Mouse (Mus musculus) heart, adult 2 months (tissue): ENCODE data around the gene Cfap99. TPM values are rescaled to one million over a fixed set of nuclear protein-coding genes. Genes with fewer than 3 reads are reported as not detected.

Experiments
- DNase-seq, 2 experiments: peaks; one replicate each; pipeline ENCODE4 v3.0.0; 2021
- H3K27ac ChIP-seq: fragments of 200-600 bp; 2 replicates; pipeline ENCODE4 v1.8.1; 2022
- H3K27me3 ChIP-seq: fragments of 200-500 bp; 2 replicates; pipeline ENCODE4 v1.6.1; 2012; ENCODE audit warnings: mild to moderate bottlenecking, low read length, inconsistent platforms, mixed read lengths; ENCODE audit not compliant: control insufficient read depth, insufficient read depth
- H3K36me3 ChIP-seq: fragments of 200-500 bp; 2 replicates; pipeline ENCODE4 v1.6.1; 2012; ENCODE audit warnings: low read length, inconsistent platforms; ENCODE audit not compliant: control insufficient read depth, insufficient read depth
- H3K4me1 ChIP-seq: fragments of 200-500 bp; 2 replicates; pipeline ENCODE4 v1.6.1; 2011; ENCODE audit warnings: low read length; ENCODE audit not compliant: control insufficient read depth, insufficient read depth
- H3K4me3 ChIP-seq: fragments of 200-600 bp; 2 replicates; pipeline ENCODE4 v1.8.1; 2022
- H3K79me2 ChIP-seq: fragments of 200-500 bp; replicated peaks from 2 replicates; pipeline ENCODE4 v1.6.1; 2012; ENCODE audit warnings: mild to moderate bottlenecking, inconsistent platforms, low read length, moderate library complexity, mixed read lengths; ENCODE audit not compliant: control insufficient read depth, insufficient read depth
- H3K9ac ChIP-seq: fragments of 200-500 bp; 2 replicates; pipeline ENCODE4 v1.6.1; 2012; ENCODE audit warnings: low read depth, mild to moderate bottlenecking, control low read depth, inconsistent platforms, low read length, mixed read lengths
- CTCF ChIP-seq: fragments of 200-600 bp; IDR thresholded peaks from 2 replicates; pipeline ENCODE4 v1.8.1; 2022; ENCODE audit warnings: antibody characterized with exemption, mild to moderate bottlenecking, moderate library complexity
- EP300 ChIP-seq: fragments of 200-500 bp; IDR thresholded peaks from 2 replicates; pipeline ENCODE4 v1.6.1; 2011; ENCODE audit warnings: low read depth, low read length, control low read depth; ENCODE audit not compliant: insufficient read depth
- POLR2A ChIP-seq: fragments of 200-500 bp; IDR thresholded peaks from 2 replicates; pipeline ENCODE4 v1.6.1; 2011; ENCODE audit warnings: mild to moderate bottlenecking, low read depth, low read length, control low read depth; ENCODE audit not compliant: insufficient read depth
- WGBS: fragments of 180-500 bp; shearing (Covaris S2); methylation state at CpG from one replicate; pipeline ENCODE4 v1.1.7; 2018; 5-methylcytosine and 5-hydroxymethylcytosine counted together
- intact Hi-C: fragments of 180-260 bp; cut with DNase I; formaldehyde crosslinking; loops from one replicate; pipeline ENCODE4 v1.15.1; 2025
- polyA plus RNA-seq: library from polyadenylated mRNA; depleted of rRNA; stranded (reverse); fragments of >200 nt; gene quantifications from 2 replicates; pipeline ENCODE4 v1.2.3, GENCODE M21; 2012
- total RNA-seq, 2 experiments: library from RNA; stranded (reverse); gene quantifications; 2 replicates each; pipeline ENCODE4 v1.2.3; 2021

The Cfap99 gene
- total and polyA plus RNA-seq, 3 experiments = not detected

DNA sequence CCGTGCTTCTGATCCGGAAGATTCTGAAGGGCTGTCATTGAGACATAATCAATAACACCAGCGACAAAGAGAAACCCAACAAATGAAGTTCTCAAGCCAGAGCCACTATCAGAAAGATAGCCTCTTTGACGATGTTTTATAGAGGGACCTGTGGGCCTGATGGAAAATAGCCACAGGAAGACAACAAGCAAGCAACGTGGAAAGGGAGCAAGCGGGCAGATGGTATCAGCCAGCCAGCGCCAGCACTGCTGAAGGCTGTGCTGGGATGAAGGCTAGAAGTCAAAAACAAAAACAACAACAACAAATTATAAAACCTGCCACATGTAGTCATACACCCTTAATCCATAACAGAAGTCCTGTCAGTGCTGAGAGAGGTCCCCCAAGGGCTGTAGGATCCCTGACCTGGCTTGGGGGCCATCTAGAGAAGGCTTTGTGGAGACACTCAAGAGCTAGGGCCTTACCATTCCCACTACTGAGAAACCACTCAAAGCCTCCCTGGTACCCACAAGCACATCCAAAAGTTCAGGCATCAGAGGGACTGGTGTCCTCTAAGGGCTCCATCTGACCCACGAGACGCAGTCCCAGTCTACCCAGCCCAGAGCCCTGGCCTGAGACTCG, 13.6 kb upstream of the Cfap99 start:
- TF ChIP-seq CTCF = no peak
- TF ChIP-seq EP300 = no peak
- TF ChIP-seq POLR2A = no peak
- H3K4me3 ChIP-seq = no peak overlapping the region
- no peaks in the 10 kb centered on the region for H3K79me2 ChIP-seq
- intact Hi-C loops = no loop called here
- no peaks in the 10 kb centered on the region for H3K36me3 ChIP-seq
- DNase-seq = no peak
- no peak overlapping the region for H3K9ac ChIP-seq
- no peak overlapping the region for H3K27ac ChIP-seq
- 84% methylated on average over 10 of the region's 10 CpGs for WGBS
- H3K27me3 ChIP-seq = no peaks in the 10 kb centered on the region
- H3K4me1 ChIP-seq = peaks cover 3% of the 10 kb centered on the region; the same call in 1 of the 2 replicates

DNA sequence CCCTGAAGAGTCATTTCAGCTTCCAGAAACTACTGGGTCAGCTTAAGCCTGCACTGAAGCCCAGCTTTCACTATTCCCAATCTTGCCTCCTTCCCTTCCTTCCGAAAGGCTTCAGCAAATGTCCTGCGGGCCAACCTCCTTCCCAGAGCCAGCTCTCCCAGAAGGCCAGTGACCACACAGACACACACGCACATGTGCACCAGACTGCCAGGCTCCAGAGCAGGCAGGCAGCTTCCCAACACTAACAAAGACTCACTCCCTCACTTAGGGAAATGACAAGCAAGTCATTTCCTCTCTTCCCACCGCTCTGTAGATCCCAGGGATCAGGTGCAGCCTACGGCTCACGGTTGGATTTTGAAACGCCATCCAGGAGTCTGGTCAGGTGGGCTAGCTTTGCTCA, 12.2 kb upstream of the Cfap99 start:
- Histone ChIP-seq H3K4me1 (peaks cover 3% of the 10 kb centered on the region; the same call in 1 of the 2 replicates), H3K4me3 (no peak overlapping the region), H3K27ac (no peak overlapping the region), H3K9ac (no peak overlapping the region), H3K27me3 (no peaks in the 10 kb centered on the region), H3K36me3 (no peaks in the 10 kb centered on the region), H3K79me2 (no peaks in the 10 kb centered on the region)
- TF ChIP-seq EP300 (no peak), CTCF (no peak), POLR2A (no peak)
- DNase-seq = peak in 1 of 2 experiments; percentile 46
- WGBS = 28% methylated on average over 7 of the region's 7 CpGs
- intact Hi-C loops = no loop called here

DNA sequence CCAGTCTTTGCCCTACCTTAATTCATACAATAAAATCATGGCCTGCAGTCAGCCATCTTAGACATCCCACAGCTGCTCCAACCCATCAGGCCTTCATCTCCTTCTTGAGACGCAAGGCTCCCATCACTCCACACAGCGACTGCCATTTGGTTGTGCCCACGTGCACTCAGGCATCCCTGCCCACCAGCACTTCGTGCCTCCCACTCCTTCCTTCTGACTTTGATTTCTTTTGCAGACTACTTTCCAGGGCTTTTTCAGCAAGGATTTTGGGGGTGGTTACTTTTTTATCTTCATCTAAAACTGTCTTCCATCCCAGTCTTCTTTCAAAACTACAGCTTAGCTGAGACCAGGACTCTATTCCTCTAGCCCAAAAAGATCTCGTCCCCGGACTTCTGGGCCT, 11.7 kb upstream of the Cfap99 start:
- H3K79me2 ChIP-seq = no peaks in the 10 kb centered on the region
- intact Hi-C loops = no loop called here
- 71% methylated on average over 6 of the region's 6 CpGs for WGBS

DNA sequence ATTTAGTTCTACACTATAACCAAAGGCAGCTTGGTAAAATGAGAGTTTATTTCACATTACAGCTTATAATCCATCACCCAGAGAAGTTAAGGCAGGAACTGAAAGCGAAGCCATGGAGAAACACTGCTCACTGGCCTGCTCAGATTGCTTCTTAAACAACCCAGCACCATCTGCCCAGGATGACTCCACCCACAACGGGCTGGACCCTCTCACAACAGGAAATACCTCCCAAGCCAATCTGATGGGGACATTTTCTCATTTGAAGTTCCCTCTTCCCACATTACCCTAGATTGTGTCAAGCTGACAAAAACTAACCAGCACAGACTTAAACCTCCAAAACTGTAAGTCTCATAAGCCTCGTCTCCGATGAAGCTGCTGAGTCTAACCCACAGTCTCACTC, 10.3 kb upstream of the Cfap99 start:
- Histone ChIP-seq H3K4me1 (peaks cover 4% of the 10 kb centered on the region; the same call in 1 of the 2 replicates), H3K4me3 (no peak overlapping the region), H3K79me2 (no peaks in the 10 kb centered on the region), H3K9ac (no peak overlapping the region), H3K27me3 (no peaks in the 10 kb centered on the region), H3K27ac (no peak overlapping the region), H3K36me3 (no peaks in the 10 kb centered on the region)
- intact Hi-C loops = no loop called here
- DNase-seq = no peak
- 73% methylated on average over 4 of the region's 4 CpGs for WGBS
- TF ChIP-seq CTCF = no peak
- TF ChIP-seq EP300 = no peak
- no peak for TF ChIP-seq POLR2A

More for the DNA sequence above, 11.7 kb upstream of the Cfap99 start:
- no peak for TF ChIP-seq POLR2A
- no peak for TF ChIP-seq EP300
- no peak for TF ChIP-seq CTCF
- Histone ChIP-seq H3K27ac (no peak overlapping the region), H3K36me3 (no peaks in the 10 kb centered on the region), H3K4me1 (peaks cover 4% of the 10 kb centered on the region; the same call in 1 of the 2 replicates), H3K4me3 (no peak overlapping the region), H3K9ac (no peak overlapping the region), H3K27me3 (no peaks in the 10 kb centered on the region)
- DNase-seq = no peak

DNA sequence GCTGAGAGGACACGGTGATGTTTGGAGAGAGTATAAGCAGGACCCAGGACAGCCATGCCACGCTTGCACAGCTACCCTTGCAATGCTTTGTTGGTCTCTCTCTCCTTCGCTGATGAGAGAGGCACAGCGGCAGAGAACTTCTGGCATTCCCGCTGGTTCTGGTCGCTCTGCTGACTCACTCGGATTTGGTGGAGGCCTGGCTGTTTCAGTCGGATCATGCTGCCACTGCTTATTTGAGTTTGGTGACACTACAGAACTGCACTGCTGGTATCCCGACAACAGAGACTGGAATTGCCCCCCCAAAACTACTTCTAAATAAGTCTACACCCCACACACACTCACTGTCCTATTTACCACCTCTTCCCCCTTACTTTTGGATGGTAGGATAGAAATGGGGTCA, 9.2 kb upstream of the Cfap99 start:
- 83% methylated on average over 9 of the region's 9 CpGs for WGBS

DNA sequence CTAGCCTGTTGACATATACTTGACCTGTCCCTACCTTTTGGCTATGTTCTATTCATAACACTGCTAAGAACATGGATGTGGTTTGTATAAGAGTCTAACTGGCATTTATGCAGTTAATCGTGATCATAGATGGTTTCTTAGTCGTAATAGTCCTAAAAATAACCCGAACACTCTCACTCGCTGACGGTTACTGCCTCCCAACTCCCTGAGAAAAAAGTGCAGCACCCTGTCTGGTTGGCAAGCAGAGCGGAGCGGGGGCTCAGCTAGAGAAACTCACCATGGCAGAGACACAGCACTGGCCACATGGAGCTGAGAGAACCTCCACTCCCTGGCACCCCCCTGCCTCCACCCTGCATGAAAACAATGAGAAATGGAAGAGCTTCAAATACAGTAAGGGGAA, 7.4 kb upstream of the Cfap99 start:
- Histone ChIP-seq H3K9ac (no peak overlapping the region), H3K79me2 (no peaks in the 10 kb centered on the region), H3K36me3 (no peaks in the 10 kb centered on the region), H3K27ac (no peak overlapping the region), H3K4me1 (peaks cover 3% of the 10 kb centered on the region; the same call in 1 of the 2 replicates), H3K4me3 (no peak overlapping the region), H3K27me3 (no peaks in the 10 kb centered on the region)
- no peak for DNase-seq
- WGBS = 21% methylated on average over 7 of the region's 7 CpGs
- intact Hi-C loops = no loop called here
- TF ChIP-seq EP300 = no peak
- no peak for TF ChIP-seq CTCF

More for the DNA sequence above, 9.2 kb upstream of the Cfap99 start:
- H3K4me1 ChIP-seq = peaks cover 4% of the 10 kb centered on the region; the same call in 1 of the 2 replicates
- no peak for TF ChIP-seq CTCF
- intact Hi-C loops = no loop called here
- H3K79me2 ChIP-seq = no peaks in the 10 kb centered on the region
- H3K9ac ChIP-seq = no peak overlapping the region
- H3K27me3 ChIP-seq = no peaks in the 10 kb centered on the region
- no peak for DNase-seq
- H3K36me3 ChIP-seq = no peaks in the 10 kb centered on the region
- no peak overlapping the region for H3K27ac ChIP-seq
- no peak overlapping the region for H3K4me3 ChIP-seq

DNA sequence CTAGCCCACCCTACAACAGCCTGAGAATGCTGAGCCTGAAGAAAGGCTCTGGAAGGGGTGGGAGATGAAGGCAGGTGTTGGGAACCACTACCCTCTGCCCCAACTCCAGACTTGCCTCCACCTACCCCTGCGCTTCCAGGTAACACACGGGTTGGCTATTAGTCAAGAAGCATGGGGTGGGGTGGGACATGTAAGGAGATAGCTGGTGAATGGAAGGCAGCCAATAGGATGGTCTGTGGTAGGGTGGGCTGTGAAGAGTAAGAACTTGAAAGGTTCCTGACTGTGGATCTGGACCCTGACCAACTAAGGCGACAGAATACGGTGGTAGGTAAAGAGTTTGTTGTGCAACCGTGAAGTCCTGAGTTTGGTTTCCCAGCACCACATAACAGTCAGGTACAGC, 5.0 kb upstream of the Cfap99 start:
- no peak overlapping the region for H3K4me3 ChIP-seq
- TF ChIP-seq CTCF (no peak), EP300 (no peak), POLR2A (no peak)
- peaks cover 5% of the 10 kb centered on the region for H3K4me1 ChIP-seq
- intact Hi-C loops = no loop called here
- peaks cover 12% of the 10 kb centered on the region for H3K27me3 ChIP-seq
- 93% methylated on average over 5 of the region's 5 CpGs for WGBS
- no peaks in the 10 kb centered on the region for H3K36me3 ChIP-seq
- DNase-seq = no peak
- H3K79me2 ChIP-seq = no peaks in the 10 kb centered on the region
- H3K9ac ChIP-seq = no peak overlapping the region
- no peak overlapping the region for H3K27ac ChIP-seq
